ENCODE assay signal across 8 mouse cellular contexts in genomic region chr9:108567931-108568419, GRCm38 (mm10). TPM values are rescaled to one million over a fixed set of nuclear protein-coding genes. Genes with fewer than 3 reads are reported as not detected.
A peak's percentile ranks its signal among the peaks of the same experiment; 100 is the strongest.
DNase-seq lines count a peak whose midpoint lies in the region; ATAC-seq and TF ChIP-seq lines count a peak whose summit lies in the region.

No protein-coding gene starts in this region.

- peak overlapping the region; percentile 92 for H3K4me3 ChIP-seq in E14TG2a.4 (replicated peaks; ENCODE audit: low read length)
- H3K4me3 ChIP-seq in forebrain, embryonic 16.5 days (replicated peaks; ENCODE audit: low read length) = peak overlapping the region; percentile 64
- peak overlapping the region; percentile 81 for H3K4me3 ChIP-seq in kidney, embryonic 14.5 days (ENCODE audit: low read length)
- H3K4me3 ChIP-seq in stomach, embryonic 16.5 days (replicated peaks; ENCODE audit: low read length) = peak overlapping the region; percentile 84

- H3K27ac ChIP-seq in forebrain, embryonic 16.5 days (ENCODE audit: low read length) = peak overlapping the region; percentile 95
- H3K27ac ChIP-seq in kidney, embryonic 14.5 days (ENCODE audit: low read depth, low read length) = peak overlapping the region; percentile 95
- peak overlapping the region; percentile 93 for H3K27ac ChIP-seq in stomach, embryonic 16.5 days (ENCODE audit: low read length)

- peaks cover 85% of the 10 kb centered on the region for H3K4me1 ChIP-seq in E14TG2a.4 (replicated peaks; ENCODE audit: low read depth, low read length)
- H3K4me1 ChIP-seq in forebrain, embryonic 16.5 days (replicated peaks; ENCODE audit: control insufficient read depth, insufficient read depth, low read length) = peaks cover 38% of the 10 kb centered on the region
- H3K4me1 ChIP-seq in kidney, embryonic 14.5 days (ENCODE audit: control insufficient read depth, insufficient read depth, low read length) = peaks cover 21% of the 10 kb centered on the region
- peaks cover 25% of the 10 kb centered on the region for H3K4me1 ChIP-seq in stomach, embryonic 16.5 days (ENCODE audit: control insufficient read depth, insufficient read depth, low read length)

- H3K27me3 ChIP-seq in E14TG2a.4 (ENCODE audit: insufficient read depth, low read length) = no peaks in the 10 kb centered on the region
- H3K27me3 ChIP-seq in forebrain, embryonic 16.5 days (replicated peaks; ENCODE audit: control insufficient read depth, insufficient read depth, low read length) = no peaks in the 10 kb centered on the region
- H3K27me3 ChIP-seq in kidney, embryonic 14.5 days (ENCODE audit: control insufficient read depth, insufficient read depth, low read length) = no peaks in the 10 kb centered on the region
- no peaks in the 10 kb centered on the region for H3K27me3 ChIP-seq in stomach, embryonic 16.5 days (ENCODE audit: control insufficient read depth, insufficient read depth, low read length)

- no peaks in the 10 kb centered on the region for H3K9me3 ChIP-seq in E14TG2a.4 (ENCODE audit: low read length)
- no peaks in the 10 kb centered on the region for H3K9me3 ChIP-seq in forebrain, embryonic 16.5 days (ENCODE audit: control insufficient read depth, low read length)
- no peaks in the 10 kb centered on the region for H3K9me3 ChIP-seq in kidney, embryonic 14.5 days (ENCODE audit: control insufficient read depth, low read length)
- no peaks in the 10 kb centered on the region for H3K9me3 ChIP-seq in stomach, embryonic 16.5 days (replicated peaks; ENCODE audit: control insufficient read depth, low read length)

- ATAC-seq in forebrain, embryonic 16.5 days = no peak
- no peak for ATAC-seq in kidney, embryonic 14.5 days (ENCODE audit: low FRiP score, low TSS enrichment)
- no peak for ATAC-seq in stomach, embryonic 16.5 days (ENCODE audit: insufficient read depth, low FRiP score)

- 12% methylated on average over 18 of the region's 18 CpGs for WGBS in forebrain, embryonic 16.5 days
- 5% methylated on average over 18 of the region's 18 CpGs for WGBS in kidney, embryonic 14.5 days
- WGBS in stomach, embryonic 16.5 days = 11% methylated on average over 18 of the region's 18 CpGs

- intact Hi-C loops in left cerebral cortex, postnatal 36 days (cut with DNase I) = loop anchor here (2.0 to 5.0 kb wide), 2 partner anchors 71 to 81 kb away; partner anchors contain the start of gene Arih2

- no peak for TF ChIP-seq CTCF in E14TG2a.4 (conservative IDR thresholded peaks at IDR 0.05; ENCODE audit: low read length)

- H3K9ac ChIP-seq in forebrain, embryonic 16.5 days (replicated peaks; ENCODE audit: low read depth, low read length) = peak overlapping the region; percentile 72
- H3K9ac ChIP-seq in kidney, embryonic 14.5 days (ENCODE audit: low read depth, low read length) = peak overlapping the region; percentile 78
- H3K9ac ChIP-seq in stomach, embryonic 16.5 days (ENCODE audit: low read length) = peak overlapping the region; percentile 87

- DNase-seq in 416B (ENCODE audit: low read depth) = peak; percentile 66
- peak; percentile 32 for DNase-seq in lung, postnatal 25 days (ENCODE audit: low spot score)
- no peak for DNase-seq in left cerebral cortex, postnatal 36 days (ENCODE audit: low spot score in 2 of 2)
- DNase-seq in testis, postnatal 14 days (ENCODE audit: low spot score) = no peak

- peaks cover 58% of the 10 kb centered on the region for H3K36me3 ChIP-seq in E14TG2a.4 (ENCODE audit: insufficient read depth, low read length)
- H3K36me3 ChIP-seq in forebrain, embryonic 16.5 days (ENCODE audit: control insufficient read depth, insufficient read depth) = peaks cover 29% of the 10 kb centered on the region
- peaks cover 53% of the 10 kb centered on the region for H3K36me3 ChIP-seq in kidney, embryonic 14.5 days (ENCODE audit: control insufficient read depth, insufficient read depth, low read length)
- peaks cover 18% of the 10 kb centered on the region for H3K36me3 ChIP-seq in stomach, embryonic 16.5 days (ENCODE audit: control insufficient read depth, insufficient read depth, low read length)

- peak overlapping the region; percentile 84 for H3K4me2 ChIP-seq in forebrain, embryonic 16.5 days (ENCODE audit: low read length)
- H3K4me2 ChIP-seq in kidney, embryonic 14.5 days (replicated peaks; ENCODE audit: low read depth, low read length) = peak overlapping the region; percentile 100
- peak overlapping the region; percentile 85 for H3K4me2 ChIP-seq in stomach, embryonic 16.5 days (ENCODE audit: low read depth, low read length)

RNA-seq across cellular contexts. Expression of gene Ndufaf3, which starts 0.7 kb away (rescaled TPM):
- 68.9 and 77.4 TPM in 2 replicates for polyA plus RNA-seq in forebrain, embryonic 16.5 days (2015; fragmentation: Nextera tagmentation; extraction: Ambion mirVana)
- polyA plus RNA-seq in kidney, embryonic 14.5 days (2014; fragmentation: Nextera tagmentation; extraction: Ambion mirVana) = 37.0 and 50.6 TPM in 2 replicates
- polyA plus RNA-seq in stomach, embryonic 16.5 days (2015; fragmentation: Nextera tagmentation; extraction: Ambion mirVana) = 27.9 and 38.5 TPM in 2 replicates
- total RNA-seq in left cerebral cortex, postnatal 36 days (2021) = 10 to 100 TPM; 62.8 to 70.1 TPM

RNA-seq across cellular contexts. Expression of gene Dalrd3, which starts 1.7 kb away (rescaled TPM):
- 258 and 296 TPM in 2 replicates for polyA plus RNA-seq in forebrain, embryonic 16.5 days (2015; fragmentation: Nextera tagmentation; extraction: Ambion mirVana)
- polyA plus RNA-seq in kidney, embryonic 14.5 days (2014; fragmentation: Nextera tagmentation; extraction: Ambion mirVana) = 130 and 159 TPM in 2 replicates
- polyA plus RNA-seq in stomach, embryonic 16.5 days (2015; fragmentation: Nextera tagmentation; extraction: Ambion mirVana) = 112 and 137 TPM in 2 replicates
- 10 to 100 TPM; 70.1 to 99.4 TPM for total RNA-seq in left cerebral cortex, postnatal 36 days (2021)

RNA-seq across cellular contexts. Expression of gene Impdh2, which starts 7.9 kb away (rescaled TPM):
- 118 and 128 TPM in 2 replicates for polyA plus RNA-seq in forebrain, embryonic 16.5 days (2015; fragmentation: Nextera tagmentation; extraction: Ambion mirVana)
- 185 and 229 TPM in 2 replicates for polyA plus RNA-seq in kidney, embryonic 14.5 days (2014; fragmentation: Nextera tagmentation; extraction: Ambion mirVana)
- 134 and 147 TPM in 2 replicates for polyA plus RNA-seq in stomach, embryonic 16.5 days (2015; fragmentation: Nextera tagmentation; extraction: Ambion mirVana)
- 10 to 100 TPM; 47.7 to 47.9 TPM for total RNA-seq in left cerebral cortex, postnatal 36 days (2021)

RNA-seq across cellular contexts. Expression of gene Wdr6, which starts 10.6 kb away (rescaled TPM):
- 209 and 267 TPM in 2 replicates for polyA plus RNA-seq in forebrain, embryonic 16.5 days (2015; fragmentation: Nextera tagmentation; extraction: Ambion mirVana)
- 86.0 and 114 TPM in 2 replicates for polyA plus RNA-seq in kidney, embryonic 14.5 days (2014; fragmentation: Nextera tagmentation; extraction: Ambion mirVana)
- 82.0 and 86.6 TPM in 2 replicates for polyA plus RNA-seq in stomach, embryonic 16.5 days (2015; fragmentation: Nextera tagmentation; extraction: Ambion mirVana)
- total RNA-seq in left cerebral cortex, postnatal 36 days (2021) = 100 to 1,000 TPM; 112 to 118 TPM

RNA-seq across cellular contexts. Expression of gene P4htm, which starts 29.5 kb away (rescaled TPM):
- 21.9 and 23.6 TPM in 2 replicates for polyA plus RNA-seq in forebrain, embryonic 16.5 days (2015; fragmentation: Nextera tagmentation; extraction: Ambion mirVana)
- polyA plus RNA-seq in kidney, embryonic 14.5 days (2014; fragmentation: Nextera tagmentation; extraction: Ambion mirVana) = 7.5 and 7.7 TPM in 2 replicates
- 5.6 and 7.9 TPM in 2 replicates for polyA plus RNA-seq in stomach, embryonic 16.5 days (2015; fragmentation: Nextera tagmentation; extraction: Ambion mirVana)
- 10 to 100 TPM; 87.0 to 93.7 TPM for total RNA-seq in left cerebral cortex, postnatal 36 days (2021)

Comparison
In these comparisons a context has a peak if more than half of its experiments do, and no peak if none do; other contexts are left out.
1. DNase-seq: peak in 416B (single experiment) and lung, postnatal 25 days (single experiment); none in left cerebral cortex, postnatal 36 days (0 of 2) and testis, postnatal 14 days (single experiment).
2. Peak in every context shown above with its lines, with median percentiles within 50 percentile points of each other: H3K4me3 ChIP-seq, H3K27ac ChIP-seq, H3K4me2 ChIP-seq and H3K9ac ChIP-seq.